Mouse (Mus musculus): ENCODE measurements around the gene Mrpl20.

- TF ChIP-seq CTCF (IDR thresholded peaks at IDR 0.05; ENCODE audit: low read depth): no peak
- TF ChIP-seq EP300 (IDR thresholded peaks at IDR 0.05; ENCODE audit: low read depth): no peak
These were observed 27.5 kb upstream of the Mrpl20 start for GRCm38 (mm10) chr4:155774971-155775740.

All from liver, postnatal 0 days (tissue).